Mouse (Mus musculus) kidney, embryonic 15.5 days (tissue): ENCODE results near the gene Osbpl7. TPM values are rescaled to one million over a fixed set of nuclear protein-coding genes. Genes with fewer than 3 reads are reported as not detected.

ENCODE experiments used
- ATAC-seq: fragments of 200-750 bp; cut with Nextera tagmentation; replicated peaks from 2 replicates; pipeline ENCODE4 v1.8.0; 2017; ENCODE audit warnings: moderate TSS enrichment; ENCODE audit not compliant: low FRiP score
- H3K27ac ChIP-seq: fragments of 300-500 bp; sonication (generic); 2 replicates; pipeline ENCODE4 v1.5.1; 2015; ENCODE audit warnings: mild to moderate bottlenecking, inconsistent platforms
- H3K27me3 ChIP-seq: fragments of 300-500 bp; sonication (generic); 2 replicates; pipeline ENCODE4 v1.6.1; 2015; ENCODE audit warnings: inconsistent platforms
- H3K36me3 ChIP-seq: fragments of 300-500 bp; sonication (generic); 2 replicates; pipeline ENCODE4 v1.6.1; 2015; ENCODE audit warnings: inconsistent platforms
- H3K4me1 ChIP-seq: fragments of 300-500 bp; sonication (generic); 2 replicates; pipeline ENCODE4 v1.6.1; 2015; ENCODE audit warnings: inconsistent platforms
- H3K4me2 ChIP-seq: fragments of 300-500 bp; sonication (generic); 2 replicates; pipeline ENCODE4 v1.6.1; 2015; ENCODE audit warnings: moderate library complexity, mild to moderate bottlenecking, inconsistent platforms
- H3K4me3 ChIP-seq: fragments of 300-500 bp; sonication (generic); replicated peaks from 2 replicates; pipeline ENCODE4 v1.5.1; 2015; ENCODE audit warnings: mild to moderate bottlenecking, inconsistent platforms
- H3K9ac ChIP-seq: fragments of 300-500 bp; sonication (generic); 2 replicates; pipeline ENCODE4 v1.6.1; 2015; ENCODE audit warnings: mild to moderate bottlenecking, inconsistent platforms
- H3K9me3 ChIP-seq: fragments of 300-500 bp; sonication (generic); replicated peaks from 2 replicates; pipeline ENCODE4 v1.6.1; 2016; ENCODE audit warnings: inconsistent platforms
- WGBS: fragments of 180-500 bp; shearing (Covaris S2); methylation state at CpG from one replicate; pipeline ENCODE4 v1.1.7; 2015; ENCODE audit warnings: mixed read lengths; 5-methylcytosine and 5-hydroxymethylcytosine counted together
- microRNA-seq: library from miRNA; unstranded; fragments of <30 nt; microRNA quantifications from one replicate; pipeline ENCODE4, GENCODE M21; 2016
- polyA plus RNA-seq: library from polyadenylated mRNA; unstranded; fragments of >200 nt; fragmentation: Nextera tagmentation; extraction: Ambion mirVana; gene quantifications from 2 replicates; pipeline ENCODE4 v1.2.1, GENCODE M21; 2015

Osbpl7 gene
- polyA plus RNA-seq, 1 experiment from 2014 or later = 12.7 TPM

DNA sequence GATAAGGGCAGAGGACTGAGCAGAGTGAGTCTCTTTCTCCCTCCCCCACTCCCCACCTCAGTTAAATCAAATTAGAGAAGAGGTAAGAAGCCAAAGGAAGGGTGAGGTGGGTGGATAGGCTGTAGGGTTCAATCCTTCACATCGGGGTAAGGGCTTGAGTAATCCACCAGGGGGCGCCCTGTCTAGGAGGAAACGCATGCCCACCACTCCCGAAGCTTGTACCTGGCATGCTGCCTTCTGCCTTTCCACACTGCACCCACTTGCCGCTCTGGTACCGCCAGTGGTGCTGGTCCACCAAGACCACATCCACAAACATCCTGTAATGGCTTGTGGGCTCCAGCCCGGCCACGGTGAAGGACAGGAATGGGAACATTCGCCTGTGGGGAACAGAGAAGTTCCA, 51.3 kb downstream of the Osbpl7 start:
- no peak for ATAC-seq
- Histone ChIP-seq H3K9me3 (no peaks in the 10 kb centered on the region), H3K27me3 (peaks cover 36% of the 10 kb centered on the region), H3K27ac (no peak overlapping the region), H3K36me3 (no peaks in the 10 kb centered on the region), H3K4me2 (no peak overlapping the region), H3K9ac (no peak overlapping the region), H3K4me3 (no peak overlapping the region), H3K4me1 (peaks cover 9% of the 10 kb centered on the region; the same call in 1 of the 2 replicates)
- WGBS = 17% methylated on average over 9 of the region's 9 CpGs

- H3K4me3 ChIP-seq = no peak overlapping the region
Observed at GRCm38 (mm10) chr11:97103163-97104090, 53.0 kb downstream of the Osbpl7 start.

DNA sequence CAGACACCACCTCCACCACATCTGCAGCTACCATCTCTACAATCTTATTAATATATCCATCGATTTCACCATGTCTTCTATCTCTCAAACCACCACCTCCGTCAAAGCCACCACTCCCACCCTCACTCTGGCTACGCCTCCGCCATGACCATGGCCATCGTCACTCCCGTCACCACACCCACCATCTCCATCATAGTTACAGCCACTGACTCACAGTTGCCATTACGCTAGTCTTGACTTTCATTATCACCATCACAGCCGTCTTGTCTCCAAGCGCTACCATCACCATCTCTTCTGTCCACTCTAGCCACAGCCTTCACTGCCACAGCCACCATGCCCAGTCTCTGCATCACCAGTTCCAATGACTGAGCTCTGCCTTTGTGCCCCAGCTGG, 53.7 kb downstream of the Osbpl7 start:
- H3K4me1 ChIP-seq = no peaks in the 10 kb centered on the region
- H3K4me3 ChIP-seq = no peak overlapping the region
- no peak for ATAC-seq
- H3K27me3 ChIP-seq = peaks cover 13% of the 10 kb centered on the region
- H3K27ac ChIP-seq = no peak overlapping the region
- no peaks in the 10 kb centered on the region for H3K9me3 ChIP-seq
- no peaks in the 10 kb centered on the region for H3K36me3 ChIP-seq
- no peak overlapping the region for H3K9ac ChIP-seq
- 94% methylated on average over 9 of the region's 9 CpGs for WGBS
- no peak overlapping the region for H3K4me2 ChIP-seq

More at GRCm38 (mm10) chr11:97103163-97104090, 53.0 kb downstream of the Osbpl7 start:
- H3K4me2 ChIP-seq = no peak overlapping the region
- ATAC-seq = no peak
- H3K27ac ChIP-seq = no peak overlapping the region
- H3K9me3 ChIP-seq = no peaks in the 10 kb centered on the region
- no peak overlapping the region for H3K9ac ChIP-seq
- H3K4me1 ChIP-seq = peaks cover 7% of the 10 kb centered on the region; the same call in 1 of the 2 replicates
- H3K36me3 ChIP-seq = no peaks in the 10 kb centered on the region
- H3K27me3 ChIP-seq = peaks cover 20% of the 10 kb centered on the region
- 92% methylated on average over 10 of the region's 10 CpGs for WGBS

- H3K4me1 ChIP-seq = peaks cover 3% of the 10 kb centered on the region
- H3K4me2 ChIP-seq = no peak overlapping the region
- H3K27ac ChIP-seq = no peak overlapping the region
- no peak overlapping the region for H3K4me3 ChIP-seq
- no peaks in the 10 kb centered on the region for H3K9me3 ChIP-seq
- 81% methylated on average over 16 of the region's 16 CpGs for WGBS
- ATAC-seq = no peak
- no peaks in the 10 kb centered on the region for H3K36me3 ChIP-seq
- no peak overlapping the region for H3K9ac ChIP-seq
- peaks cover 19% of the 10 kb centered on the region for H3K27me3 ChIP-seq
Observed at GRCm38 (mm10) chr11:97108976-97109375, 58.5 kb downstream of the Osbpl7 start.

GRCm38 (mm10) chr11:97112519-97113125, 62.2 kb downstream of the Osbpl7 start:
- Histone ChIP-seq H3K4me2 (no peak overlapping the region), H3K9me3 (no peaks in the 10 kb centered on the region), H3K36me3 (no peaks in the 10 kb centered on the region), H3K9ac (no peak overlapping the region), H3K27me3 (peaks cover 56% of the 10 kb centered on the region), H3K27ac (no peak overlapping the region), H3K4me1 (peaks cover 23% of the 10 kb centered on the region), H3K4me3 (no peak overlapping the region)
- ATAC-seq = no peak
- 83% methylated on average over 9 of the region's 9 CpGs for WGBS

- peaks cover 28% of the 10 kb centered on the region for H3K4me1 ChIP-seq
- peak within 1 kb of the TSS; percentile 45 for H3K4me3 ChIP-seq
- no peaks in the 10 kb centered on the region for H3K9me3 ChIP-seq
- no peak within 1 kb of the TSS for H3K27ac ChIP-seq
- H3K4me2 ChIP-seq = peak within 1 kb of the TSS; percentile 75
- ATAC-seq = no peak; the same call in 1 of the 2 replicates
- peaks cover 73% of the 10 kb centered on the region for H3K27me3 ChIP-seq
- under 1% methylated on average over 86 of the region's 87 CpGs for WGBS
- peak within 1 kb of the TSS; percentile 1; the same call in 1 of the 2 replicates for H3K9ac ChIP-seq
- no peaks in the 10 kb centered on the region for H3K36me3 ChIP-seq
Observed at GRCm38 (mm10) chr11:97114671-97115601, 64.5 kb downstream of the Osbpl7 start, which contains the start of gene Tbx21. TSS of gene Tbx21 (minus strand) at chr11:97115331.

GRCm38 (mm10) chr11:97115797-97116196, 65.4 kb downstream of the Osbpl7 start:
- Histone ChIP-seq H3K4me1 (peaks cover 36% of the 10 kb centered on the region), H3K27ac (no peak overlapping the region), H3K4me2 (peak overlapping the region; percentile 75), H3K4me3 (peak overlapping the region; percentile 45), H3K36me3 (no peaks in the 10 kb centered on the region), H3K9ac (no peak overlapping the region), H3K27me3 (peaks cover 73% of the 10 kb centered on the region), H3K9me3 (no peaks in the 10 kb centered on the region)
- 9% methylated on average over 11 of the region's 11 CpGs for WGBS
- no peak for ATAC-seq

Small RNA genes within 50 kb of the gene (microRNA-seq; reads per million reads assigned to microRNA genes)
- 0.74 reads per million for gene Mir8103

Other genes with a start within 250 kb of the Osbpl7 start
- gene Nfe2l1, start 220.7 kb upstream of the Osbpl7 start, polyA plus RNA-seq = 78.5 and 82.1 TPM in 2 replicates
- 117 and 121 TPM in 2 replicates for gene Copz2, start 200.8 kb upstream of the Osbpl7 start, polyA plus RNA-seq
- gene Cdk5rap3, start 134.1 kb upstream of the Osbpl7 start, polyA plus RNA-seq = 78.9 and 79.5 TPM in 2 replicates
- gene Prr15l, start 122.5 kb upstream of the Osbpl7 start, polyA plus RNA-seq = 37.6 and 38.7 TPM in 2 replicates
- gene Pnpo, start 106.6 kb upstream of the Osbpl7 start, polyA plus RNA-seq = 34.3 and 42.6 TPM in 2 replicates
- 19.9 and 22.7 TPM in 2 replicates for gene Sp2, start 67.7 kb upstream of the Osbpl7 start, polyA plus RNA-seq
- gene Sp6, start 37.2 kb upstream of the Osbpl7 start, polyA plus RNA-seq = 1.4 and 1.5 TPM in 2 replicates
- gene Scrn2, start 20.7 kb upstream of the Osbpl7 start, polyA plus RNA-seq = 38.2 and 38.8 TPM in 2 replicates
- gene Lrrc46, start 9.2 kb upstream of the Osbpl7 start, polyA plus RNA-seq = 1.0 and 1.5 TPM in 2 replicates
- gene Mrpl10, start 9.1 kb upstream of the Osbpl7 start, polyA plus RNA-seq = 90.0 and 91.3 TPM in 2 replicates
- gene Tbx21, start 64.7 kb downstream of the Osbpl7 start, polyA plus RNA-seq = 0.14 and 0.27 TPM in 2 replicates
- 5.5 and 5.8 TPM in 2 replicates for gene Tbkbp1, start 100.9 kb downstream of the Osbpl7 start, polyA plus RNA-seq
- gene Kpnb1, start 137.3 kb downstream of the Osbpl7 start, polyA plus RNA-seq = 55.1 and 56.3 TPM in 2 replicates
- 76.9 and 88.5 TPM in 2 replicates for gene Npepps, start 230.0 kb downstream of the Osbpl7 start, polyA plus RNA-seq